Mouse (Mus musculus): ENCODE results near the gene Rab2b.

GRCm38 (mm10) chr14:52304644-52305271, 25.4 kb upstream of the Rab2b start, which contains the start of gene Mettl3:
- TF ChIP-seq CTCF (IDR thresholded peaks at IDR 0.05; ENCODE audit: borderline replicate concordance, insufficient read depth, low read depth, low read length), result no peak
- peak; percentile 46; the same call in 1 of the 2 replicates for TF ChIP-seq POLR2A (IDR thresholded peaks at IDR 0.05; ENCODE audit: borderline replicate concordance, insufficient read depth, low read length)

Measured in cerebellum, adult 2 months (tissue).